ENCODE assay signal across 28 mouse cellular contexts in genomic region chr7:65977286-65977685, GRCm38 (mm10).
DNase-seq lines count a peak whose midpoint lies in the region; ATAC-seq and TF ChIP-seq lines count a peak whose summit lies in the region.
"Had no signal": no experiment of that assay in that cellular context is flagged by ENCODE, and none has a peak within 500 bp of the region (broad histone marks: within the 10 kb centered on the region; RNA-seq: fewer than 3 reads in every experiment).

No protein-coding gene starts in this region.

- no peak for TF ChIP-seq CTCF in heart, adult 2 months (IDR thresholded peaks at IDR 0.05)

- H3K9ac ChIP-seq in heart, adult 2 months (ENCODE audit: low read depth, low read length), result no peak overlapping the region
- H3K9ac ChIP-seq: embryonic facial prominence, embryonic 13.5 days; forebrain, embryonic 13.5 days; hindbrain, embryonic 14.5 days had no signal

- WGBS in heart, adult 2 months, result 64% methylated on average over 5 of the region's 5 CpGs

- H3K27ac ChIP-seq in heart, adult 2 months, result no peak overlapping the region
- H3K27ac ChIP-seq: embryonic facial prominence, embryonic 10.5 days; embryonic facial prominence, embryonic 13.5 days; forebrain, embryonic 10.5 days; forebrain, embryonic 13.5 days; hindbrain, embryonic 14.5 days; hindbrain, postnatal 0 days had no signal

- H3K4me1 ChIP-seq in heart, adult 2 months (ENCODE audit: control insufficient read depth, insufficient read depth, low read length), result no peaks in the 10 kb centered on the region; the same call in 1 of the 2 replicates
- H3K4me1 ChIP-seq: forebrain, embryonic 13.5 days had no signal

- no peak for TF ChIP-seq POLR2A in heart, adult 2 months (IDR thresholded peaks at IDR 0.05; ENCODE audit: insufficient read depth, low read depth, low read length)

- H3K27me3 ChIP-seq in heart, adult 2 months (ENCODE audit: control insufficient read depth, insufficient read depth, low read length), result no peaks in the 10 kb centered on the region
- H3K27me3 ChIP-seq: forebrain, embryonic 13.5 days had no signal

- no peaks in the 10 kb centered on the region for H3K79me2 ChIP-seq in heart, adult 2 months (replicated peaks; ENCODE audit: control insufficient read depth, insufficient read depth, low read length)

- H3K4me3 ChIP-seq in heart, adult 2 months, result no peak overlapping the region
- H3K4me3 ChIP-seq: embryonic facial prominence, embryonic 10.5 days; embryonic facial prominence, embryonic 13.5 days; forebrain, embryonic 10.5 days; forebrain, embryonic 13.5 days had no signal

- no peak for ATAC-seq in erythroblast, adult 5-6 weeks (replicated peaks; ENCODE audit: low FRiP score, poor library complexity, severe bottlenecking)
- ATAC-seq: forebrain, embryonic 13.5 days; forebrain, embryonic 16.5 days; hindbrain, postnatal 0 days; inflammation-experienced regulatory T-cells, adult 6 months; intestine, embryonic 16.5 days had no signal

- intact Hi-C loops in heart, adult 2 months (cut with DNase I), result no loop called here
- intact Hi-C loops in heart, postnatal 14 days (cut with DNase I), result no loop called here
- intact Hi-C loops in heart, postnatal 36 days (cut with DNase I), result no loop called here

- H3K36me3 ChIP-seq in heart, adult 2 months (ENCODE audit: control insufficient read depth, insufficient read depth, low read length), result no peaks in the 10 kb centered on the region
- H3K36me3 ChIP-seq: embryonic facial prominence, embryonic 10.5 days; embryonic facial prominence, embryonic 13.5 days; forebrain, embryonic 10.5 days; G1E had no signal

- 0 out of 2 replicates have a peak, but pooled peaks have one; percentile 15 for TF ChIP-seq EP300 in heart, adult 2 months (IDR thresholded peaks at IDR 0.05; ENCODE audit: insufficient read depth, low read depth, low read length)

- peak; percentile 33 to 39 for DNase-seq in cerebellum, postnatal 10 days
- no peak for DNase-seq in cerebellum, adult 18-20 months
- DNase-seq in heart, adult 2 months, result peak in 1 of 2 experiments; percentile 40
- no peak for DNase-seq in heart, postnatal 14 days
- DNase-seq in heart, postnatal 36 days, result peak; percentile 7 to 25
- no peak for DNase-seq in heart, adult 8-10 months (ENCODE audit: low spot score)
- no peak for DNase-seq in c-Kit-positive CD71-positive TER-119-positive erythroid progenitor cells, embryonic 14.5 days (ENCODE audit: low spot score)
- DNase-seq: adrenal gland, adult 2 months; adrenal gland, postnatal 14 days; B cell, adult 2 months; cerebellum, adult 2 months; cerebellum, adult 9-11 months; cerebellum, postnatal 36 days; embryo, embryonic 11 days; gastrocnemius, postnatal 10 days; gastrocnemius, postnatal 36 days; kidney, adult 18-20 months had no signal

Comparison
In these comparisons a context has a peak if more than half of its experiments do, and no peak if none do; other contexts are left out.
1. DNase-seq: peak in cerebellum, postnatal 10 days (2 of 2) and heart, postnatal 36 days (2 of 2); none in cerebellum, adult 18-20 months (0 of 2), heart, postnatal 14 days (0 of 2), heart, adult 8-10 months (single experiment) and c-Kit-positive CD71-positive TER-119-positive erythroid progenitor cells, embryonic 14.5 days (single experiment).